Mouse (Mus musculus) bone marrow, adult 2 months (tissue): ENCODE data around the gene Wnt3. TPM values are rescaled to one million over a fixed set of nuclear protein-coding genes. Genes with fewer than 3 reads are reported as not detected.

ENCODE experiments used
- H3K27ac ChIP-seq: fragments of 200-500 bp; 2 replicates; pipeline ENCODE4 v1.5.1; 2012; ENCODE audit warnings: low read depth, mild to moderate bottlenecking, control low read depth, inconsistent platforms, low read length; ENCODE audit not compliant: control insufficient read depth, poor library complexity, insufficient read depth
- H3K4me1 ChIP-seq: fragments of 200-500 bp; 2 replicates; pipeline ENCODE4 v1.6.1; 2011; ENCODE audit warnings: low read length; ENCODE audit not compliant: control insufficient read depth, insufficient read depth
- H3K4me3 ChIP-seq: fragments of 200-500 bp; replicated peaks from 2 replicates; pipeline ENCODE3; 2011; ENCODE audit warnings: mild to moderate bottlenecking, low read depth, low read length, control low read depth; ENCODE audit not compliant: control insufficient read depth
- CTCF ChIP-seq: fragments of 200-500 bp; IDR thresholded peaks from 2 replicates; pipeline ENCODE4 v1.5.1; 2011; ENCODE audit warnings: low read length, control low read depth; ENCODE audit not compliant: control insufficient read depth, insufficient read depth
- POLR2A ChIP-seq: fragments of 200-500 bp; IDR thresholded peaks from 2 replicates; pipeline ENCODE4 v1.6.1; 2011; ENCODE audit warnings: low read depth, mild to moderate bottlenecking, control low read depth, low read length, borderline replicate concordance; ENCODE audit not compliant: control insufficient read depth
- WGBS: fragments of 180-500 bp; shearing (Covaris S2); methylation state at CpG from one replicate; pipeline ENCODE4 v1.1.7; 2018; 5-methylcytosine and 5-hydroxymethylcytosine counted together
- polyA plus RNA-seq: library from polyadenylated mRNA; stranded (reverse); fragments of >200 nt; gene quantifications from 2 replicates; pipeline ENCODE4 v1.2.4, GENCODE M21; 2011; ENCODE audit warnings: low replicate concordance; ENCODE audit not compliant: missing spikeins, insufficient read depth, insufficient read length

The Wnt3 gene
- polyA plus RNA-seq, 1 experiment: not detected

DNA sequence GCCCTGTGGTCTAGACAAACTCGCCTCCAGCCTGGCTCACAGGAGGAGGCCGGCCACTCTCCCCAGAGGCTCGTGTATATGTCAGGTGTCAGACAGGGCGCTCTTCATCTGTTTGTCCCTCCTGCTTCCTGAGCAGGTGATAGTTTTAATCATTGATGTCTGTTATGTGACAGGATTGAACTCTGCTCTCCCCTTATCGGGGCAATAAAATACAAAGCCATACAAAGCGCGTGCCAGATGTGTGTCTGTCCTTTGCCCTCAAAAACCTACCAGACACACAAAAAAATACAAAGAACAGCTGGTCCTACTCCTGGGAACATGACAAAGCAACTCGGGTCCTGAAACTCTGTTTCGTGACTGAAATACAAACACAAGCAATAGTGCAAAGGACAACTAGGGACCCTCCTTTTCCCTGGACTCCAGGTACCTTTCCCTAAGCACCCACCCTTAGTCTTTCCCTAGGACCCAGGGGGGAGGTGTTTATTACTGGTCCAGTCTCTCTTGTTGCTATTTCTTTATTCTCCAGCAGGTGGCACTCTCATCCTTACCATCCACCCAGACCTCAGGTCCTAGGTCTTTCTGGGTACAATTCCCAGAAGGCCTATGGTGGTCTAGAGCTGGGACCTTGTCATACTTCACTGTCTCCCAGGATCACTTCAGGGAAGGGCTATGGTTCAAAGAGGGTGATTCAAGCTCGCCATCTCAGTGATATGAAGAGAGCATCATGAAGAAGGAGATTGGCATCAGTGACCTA lies 10.4 kb upstream of the Wnt3 start:
- Histone ChIP-seq H3K4me3 (no peak overlapping the region), H3K27ac (no peak overlapping the region), H3K4me1 (no peaks in the 10 kb centered on the region)
- TF ChIP-seq POLR2A (no peak), CTCF (peak; percentile 36; the same call in 1 of the 2 replicates)
- WGBS: 28% methylated on average over 10 of the region's 10 CpGs

DNA sequence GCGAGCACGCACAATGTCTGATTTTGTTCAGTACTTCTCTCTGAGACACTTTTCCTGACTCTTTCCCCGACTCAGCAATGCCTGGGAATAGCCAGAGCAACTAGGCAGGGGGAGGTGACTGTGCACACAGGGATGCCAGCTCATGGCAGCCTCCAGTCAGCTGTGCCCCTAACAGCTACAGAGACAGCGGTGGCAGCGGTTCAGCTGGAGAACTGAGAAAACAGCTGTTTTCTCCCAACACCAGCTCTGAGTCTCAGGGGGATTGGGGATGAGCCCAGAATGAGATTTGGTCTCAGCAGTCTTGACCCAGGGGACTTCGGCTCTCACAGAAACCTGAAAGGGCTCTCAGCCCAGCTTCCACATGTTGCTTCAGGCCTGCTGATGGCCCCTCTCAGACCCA lies 9.3 kb upstream of the Wnt3 start:
- Histone ChIP-seq H3K4me3 (no peak overlapping the region), H3K27ac (no peak overlapping the region), H3K4me1 (no peaks in the 10 kb centered on the region)
- no peak for TF ChIP-seq CTCF
- no peak for TF ChIP-seq POLR2A
- WGBS: 59% methylated on average over 6 of the region's 6 CpGs

DNA sequence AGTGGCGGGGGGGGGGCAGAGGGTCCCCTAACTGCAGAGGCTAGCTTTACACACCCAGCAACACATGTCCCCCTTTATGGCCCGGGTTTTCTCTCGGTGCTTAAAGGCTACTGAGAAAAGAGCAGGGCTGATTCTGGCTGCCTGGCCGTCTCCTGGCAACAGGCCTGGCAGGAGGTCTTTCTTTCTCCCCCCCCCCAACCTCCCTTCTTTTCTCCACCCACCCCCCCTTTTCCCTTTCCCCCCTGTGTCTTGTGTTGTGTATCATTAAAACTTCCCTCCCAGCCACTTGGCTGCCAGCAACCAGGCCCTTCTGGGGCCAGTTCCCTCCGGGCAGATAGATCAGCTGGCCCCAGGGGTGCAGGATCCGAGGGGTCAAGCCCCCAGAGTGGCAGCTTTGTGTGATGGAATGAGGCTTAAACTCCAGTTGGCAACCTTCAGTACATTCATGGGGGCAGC lies 8.4 kb upstream of the Wnt3 start:
- TF ChIP-seq POLR2A (no peak), CTCF (no peak)
- 42% methylated on average over 6 of the region's 6 CpGs for WGBS
- no peaks in the 10 kb centered on the region for H3K4me1 ChIP-seq

DNA sequence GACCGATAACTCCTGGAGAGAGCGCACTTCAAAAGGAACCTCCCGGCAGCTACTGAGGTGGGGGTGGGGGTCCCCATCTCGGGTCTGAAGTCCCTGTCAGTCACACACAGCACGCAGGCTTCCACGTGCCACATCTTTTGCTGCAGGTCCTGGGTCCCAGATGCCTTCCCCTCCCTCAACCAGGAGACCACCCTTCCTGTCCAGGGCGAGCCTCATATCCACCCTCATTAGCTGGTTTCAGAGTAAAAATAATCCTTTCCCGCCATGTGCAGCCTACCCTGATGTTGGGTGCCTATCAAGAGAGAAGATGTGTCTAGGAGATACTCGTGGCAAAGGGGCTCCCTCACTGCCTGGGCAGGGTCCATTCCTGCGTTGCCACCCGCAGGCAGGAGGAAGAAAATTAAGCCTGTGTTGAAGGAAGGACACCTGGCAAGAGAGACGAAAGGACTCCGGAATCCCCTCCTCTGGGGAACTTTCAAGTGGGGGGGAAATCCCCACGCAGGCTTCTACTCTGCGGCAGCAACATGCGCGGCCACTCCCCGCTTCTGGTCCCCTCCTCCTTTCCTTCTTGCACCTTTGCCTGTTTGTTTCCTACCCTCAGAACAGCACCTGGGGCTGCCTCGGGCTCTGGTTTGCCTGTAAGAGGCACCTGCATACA lies 2.7 kb upstream of the Wnt3 start:
- TF ChIP-seq CTCF (no peak), POLR2A (no peak)
- no peak overlapping the region for H3K27ac ChIP-seq
- H3K4me1 ChIP-seq: no peaks in the 10 kb centered on the region
- 6% methylated on average over 19 of the region's 19 CpGs for WGBS
- H3K4me3 ChIP-seq: no peak overlapping the region

More for the DNA sequence above, 8.4 kb upstream of the Wnt3 start:
- H3K4me3 ChIP-seq: no peak overlapping the region
- H3K27ac ChIP-seq: no peak overlapping the region

DNA sequence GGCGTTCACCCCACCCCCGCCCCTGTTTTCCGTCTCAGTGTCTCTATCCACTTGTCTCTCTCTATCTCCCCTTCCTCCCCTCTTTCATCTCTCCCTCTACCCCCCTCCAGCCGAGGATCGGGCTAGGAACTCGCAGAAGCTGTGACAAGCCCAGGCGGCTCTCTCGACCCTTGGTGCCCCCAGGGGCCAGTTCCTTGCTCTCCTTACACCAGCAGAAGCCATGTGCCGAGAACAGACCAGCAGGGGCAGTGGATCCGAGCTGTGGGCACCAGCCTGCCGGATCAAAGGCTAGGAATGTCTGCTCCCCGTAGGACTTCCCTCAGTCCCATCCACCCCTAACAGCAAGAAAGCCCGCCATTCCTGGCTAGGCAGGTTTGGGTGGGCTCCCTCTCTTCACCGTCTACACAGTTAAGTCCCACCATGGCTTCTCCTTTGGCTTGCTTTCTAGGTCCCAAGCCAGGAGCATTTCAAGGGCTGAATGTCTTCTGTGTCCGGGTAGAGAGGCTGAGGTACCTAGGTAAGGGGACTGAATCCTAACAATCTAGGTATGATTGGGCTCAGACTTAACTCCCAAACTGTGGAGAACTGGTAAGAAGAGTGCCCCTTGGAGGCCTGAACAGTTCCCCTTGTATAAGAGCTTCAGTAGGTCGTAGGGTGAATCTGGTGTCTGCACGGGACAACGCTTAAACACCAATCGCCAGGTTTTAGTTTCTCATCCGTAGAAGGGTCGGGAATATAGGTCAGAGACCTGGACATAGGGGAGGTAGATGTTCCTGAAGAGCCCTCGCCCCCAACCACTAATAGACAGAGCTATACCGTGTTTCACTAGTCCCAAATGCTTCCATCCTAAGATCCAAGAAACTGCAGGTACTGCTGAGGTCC lies 1.2 kb upstream of the Wnt3 start:
- Histone ChIP-seq H3K4me1 (no peaks in the 10 kb centered on the region), H3K4me3 (no peak overlapping the region), H3K27ac (no peak overlapping the region; the same call in 1 of the 2 replicates)
- 3% methylated on average over 23 of the region's 23 CpGs for WGBS
- TF ChIP-seq CTCF (no peak), POLR2A (no peak)

DNA sequence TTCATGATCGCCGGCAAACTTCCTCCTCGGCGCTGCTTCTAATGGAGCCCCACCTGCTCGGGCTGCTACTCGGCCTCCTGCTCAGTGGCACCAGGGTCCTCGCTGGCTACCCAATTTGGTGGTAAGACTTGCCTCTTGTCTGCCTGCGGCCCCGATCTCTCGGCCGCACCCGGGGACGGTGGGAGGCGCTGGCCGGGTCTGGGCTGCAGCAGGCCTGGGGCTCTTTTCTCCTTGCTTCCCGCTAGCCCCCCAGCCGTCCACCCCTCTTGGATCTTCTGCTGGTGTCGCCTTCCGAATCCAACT lies 229 bp downstream of the Wnt3 start:
- no peak overlapping the region for H3K4me3 ChIP-seq
- H3K27ac ChIP-seq: no peak overlapping the region
- no peaks in the 10 kb centered on the region for H3K4me1 ChIP-seq
- TF ChIP-seq CTCF (no peak), POLR2A (no peak)
- WGBS: 3% methylated on average over 19 of the region's 19 CpGs

DNA sequence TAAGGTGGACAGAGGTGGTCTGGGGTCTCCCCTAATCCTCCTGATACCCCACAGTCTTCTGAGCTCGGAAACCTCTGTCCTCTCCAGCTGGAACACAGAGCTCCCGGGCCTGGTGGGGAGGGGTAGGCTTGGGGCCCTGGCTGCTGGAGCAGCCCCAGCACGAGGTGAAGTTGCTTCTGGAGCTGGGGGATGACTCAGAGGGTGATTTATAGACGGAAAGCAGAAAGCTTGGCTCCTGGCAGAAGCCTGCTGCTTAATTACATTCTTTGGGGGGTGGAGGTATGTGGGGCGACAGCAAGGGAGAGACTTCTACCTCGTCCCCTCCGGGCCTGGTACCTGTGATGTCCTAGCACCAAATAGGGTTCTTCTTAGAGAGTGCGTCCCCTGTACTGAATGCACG lies 6.2 kb downstream of the Wnt3 start:
- no peak for TF ChIP-seq CTCF
- TF ChIP-seq POLR2A: no peak
- no peak overlapping the region for H3K4me3 ChIP-seq
- H3K27ac ChIP-seq: no peak overlapping the region
- no peaks in the 10 kb centered on the region for H3K4me1 ChIP-seq
- WGBS: 50% methylated on average over 9 of the region's 9 CpGs

DNA sequence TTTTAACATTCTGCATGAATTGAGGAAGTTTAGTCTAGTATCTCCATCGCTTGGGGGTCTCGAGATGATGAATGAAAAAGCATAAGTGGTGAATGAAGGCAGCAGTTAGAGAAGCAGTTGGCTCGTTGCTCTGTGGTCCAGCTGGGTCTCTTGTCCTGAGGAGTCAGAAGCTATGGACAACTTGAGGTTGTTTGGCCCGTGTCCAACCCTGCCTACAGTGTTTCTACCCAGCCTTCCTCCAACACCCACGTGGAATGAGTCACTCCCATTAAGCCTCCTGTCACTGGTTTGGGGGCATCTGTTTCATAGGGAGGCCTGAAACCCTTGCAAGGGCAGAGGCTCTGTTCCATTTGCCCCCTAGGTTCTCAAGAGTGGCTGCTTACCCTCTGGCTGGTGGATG lies 16.0 kb downstream of the Wnt3 start:
- H3K4me3 ChIP-seq: no peak overlapping the region
- no peak overlapping the region for H3K27ac ChIP-seq
- 43% methylated on average over 5 of the region's 5 CpGs for WGBS
- no peaks in the 10 kb centered on the region for H3K4me1 ChIP-seq
- TF ChIP-seq POLR2A: no peak
- TF ChIP-seq CTCF: no peak
